Mouse (Mus musculus) myocyte (in vitro differentiated cells): Measurements from ENCODE around the gene Recql5.

Source experiments
- MAX ChIP-seq: IDR thresholded peaks from one replicate; pipeline ENCODE4 v1.6.1; 2011; ENCODE audit warnings: low read depth, mild to moderate bottlenecking, control low read depth
- POLR2A ChIP-seq: IDR thresholded peaks from one replicate; pipeline ENCODE4 v1.6.1; 2011; ENCODE audit warnings: low read depth, mild to moderate bottlenecking, control low read depth, moderate library complexity; ENCODE audit not compliant: insufficient read length
- POLR2AphosphoS2 ChIP-seq: IDR thresholded peaks from one replicate; pipeline ENCODE4 v1.6.1; 2011; ENCODE audit warnings: low read depth, control low read depth; ENCODE audit not compliant: insufficient read length
- REST ChIP-seq: IDR thresholded peaks from one replicate; pipeline ENCODE4 v1.6.1; 2011; ENCODE audit warnings: mild to moderate bottlenecking, control low read depth, moderate library complexity; ENCODE audit not compliant: insufficient read depth, insufficient read length
- SRF ChIP-seq: IDR thresholded peaks from one replicate; pipeline ENCODE4 v1.6.1; 2011; ENCODE audit warnings: low read depth; ENCODE audit not compliant: control insufficient read depth, insufficient read length
- USF1 ChIP-seq: IDR thresholded peaks from one replicate; pipeline ENCODE4 v1.6.1; 2011; ENCODE audit warnings: low read depth, mild to moderate bottlenecking, control low read depth, moderate library complexity

DNA sequence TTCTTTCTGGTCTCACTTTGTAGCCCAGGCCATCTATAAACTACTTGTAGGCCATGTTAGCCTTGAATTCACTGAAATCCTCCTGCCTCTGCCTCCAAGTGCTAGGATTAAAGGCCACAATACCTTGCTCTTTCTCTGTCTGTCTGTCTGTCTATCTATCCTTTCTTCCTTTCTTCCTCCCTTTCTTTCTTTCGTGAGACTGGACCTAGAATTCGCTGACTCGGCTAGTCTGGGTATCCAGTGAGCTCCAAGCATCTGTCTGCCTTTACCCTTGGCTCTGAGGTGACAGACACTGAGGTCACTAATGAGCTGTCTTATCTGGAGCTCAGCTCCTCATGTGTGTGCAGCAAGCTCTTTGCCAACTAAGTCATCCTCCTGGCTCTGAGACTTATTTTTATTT lies 57.3 kb downstream of the Recql5 start:
- TF ChIP-seq MAX (no peak), SRF (no peak), POLR2AphosphoS2 (no peak), POLR2A (no peak), REST (no peak), USF1 (no peak)
